Mouse (Mus musculus) midbrain, embryonic 11.5 days (tissue): Measurements from ENCODE around the gene Calml3. TPM values are rescaled to one million over a fixed set of nuclear protein-coding genes. Genes with fewer than 3 reads are reported as not detected.

Experiments
- ATAC-seq: fragments of 200-750 bp; cut with Nextera tagmentation; 2 replicates; pipeline ENCODE4 v1.8.0; 2017; ENCODE audit warnings: moderate TSS enrichment, moderate library complexity; ENCODE audit not compliant: low FRiP score
- DNase-seq: peaks from one replicate; pipeline ENCODE4 v3.0.0; 2015; ENCODE audit warnings: low spot score; ENCODE audit errors: missing footprints
- H3K27ac ChIP-seq: fragments of 300-500 bp; sonication (generic); 2 replicates; pipeline ENCODE4 v1.5.1; 2014; ENCODE audit warnings: low read depth, low read length
- H3K27me3 ChIP-seq: fragments of 300-500 bp; sonication (generic); 2 replicates; pipeline ENCODE4 v1.6.1; 2014; ENCODE audit warnings: mild to moderate bottlenecking, low read length, moderate library complexity, mixed read lengths; ENCODE audit not compliant: control insufficient read depth, insufficient read depth
- H3K36me3 ChIP-seq: fragments of 300-500 bp; sonication (generic); 2 replicates; pipeline ENCODE4 v1.6.1; 2014; ENCODE audit warnings: mild to moderate bottlenecking, low read length, moderate library complexity, mixed read lengths; ENCODE audit not compliant: control insufficient read depth, insufficient read depth
- H3K4me1 ChIP-seq: fragments of 300-500 bp; sonication (generic); 2 replicates; pipeline ENCODE4 v1.6.1; 2014; ENCODE audit warnings: low read length; ENCODE audit not compliant: control insufficient read depth, insufficient read depth
- H3K4me2 ChIP-seq: fragments of 300-500 bp; sonication (generic); 2 replicates; pipeline ENCODE4 v1.6.1; 2014; ENCODE audit warnings: mild to moderate bottlenecking, moderate library complexity
- H3K4me3 ChIP-seq: fragments of 300-500 bp; sonication (generic); 2 replicates; pipeline ENCODE4 v1.5.1; 2014; ENCODE audit warnings: low read depth, low read length
- H3K9ac ChIP-seq: fragments of 300-500 bp; sonication (generic); 2 replicates; pipeline ENCODE4 v1.6.1; 2014; ENCODE audit warnings: low read length
- H3K9me3 ChIP-seq: fragments of 300-500 bp; sonication (generic); 2 replicates; pipeline ENCODE4 v1.6.1; 2016; ENCODE audit warnings: low read length; ENCODE audit not compliant: control insufficient read depth
- WGBS: fragments of 180-500 bp; shearing (Covaris S2); extraction: QIAGEN DNeasy Blood & Tissue Kit; methylation state at CpG from one replicate; pipeline ENCODE4 v1.1.7; 2014; 5-methylcytosine and 5-hydroxymethylcytosine counted together
- polyA plus RNA-seq: library from polyadenylated mRNA; unstranded; fragments of >200 nt; fragmentation: Nextera tagmentation; extraction: Ambion mirVana; gene quantifications from 2 replicates; pipeline ENCODE4 v1.2.1, GENCODE M21; 2014

Calml3 gene
- polyA plus RNA-seq, 1 experiment from 2014 or later: not detected

DNA sequence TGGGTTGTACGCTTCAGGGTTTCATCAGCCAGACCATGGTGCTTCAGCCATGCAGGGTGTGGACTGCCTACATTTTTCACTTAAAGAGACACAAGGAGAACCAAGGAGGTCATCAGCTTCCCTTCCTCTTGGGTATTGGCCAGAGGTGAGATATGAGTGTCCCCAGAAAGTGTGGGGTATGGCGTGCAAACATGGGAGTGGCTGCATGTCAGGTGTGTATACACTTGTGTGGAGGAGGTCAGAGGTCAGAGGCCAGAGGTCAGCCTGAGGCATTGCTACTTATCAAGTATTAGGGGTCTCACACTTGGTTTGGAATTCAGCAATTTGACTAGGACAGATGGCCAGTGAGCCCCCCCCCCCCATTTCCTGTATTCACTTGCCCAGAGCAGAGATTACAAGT, 15.5 kb downstream of the Calml3 start:
- Histone ChIP-seq H3K27ac (no peak overlapping the region), H3K4me2 (no peak overlapping the region), H3K27me3 (no peaks in the 10 kb centered on the region), H3K36me3 (no peaks in the 10 kb centered on the region), H3K4me3 (no peak overlapping the region), H3K9ac (no peak overlapping the region), H3K4me1 (no peaks in the 10 kb centered on the region), H3K9me3 (no peaks in the 10 kb centered on the region)
- DNase-seq (no peak), ATAC-seq (no peak)
- WGBS: 89% methylated on average over 2 of the region's 2 CpGs

DNA sequence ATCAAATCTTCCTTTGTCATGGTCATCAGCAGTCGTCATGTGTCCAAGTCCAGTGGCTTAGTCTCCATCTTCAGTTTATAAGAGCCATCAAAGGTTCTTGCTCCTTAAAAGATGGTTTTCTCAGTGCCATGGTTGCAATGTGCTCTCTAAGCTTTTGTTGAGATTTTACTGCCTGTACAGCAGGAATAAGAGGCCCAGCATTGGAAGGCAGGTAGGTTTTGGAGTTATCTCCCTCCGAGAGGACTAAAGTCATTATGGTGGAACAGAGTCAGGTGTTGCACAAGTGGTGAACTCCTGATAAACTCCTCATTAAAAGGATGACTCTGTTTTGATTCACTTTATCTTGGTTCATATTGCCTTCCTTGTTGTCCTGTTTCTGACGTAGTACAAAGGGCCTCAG, 16.5 kb downstream of the Calml3 start:
- no peak for ATAC-seq
- H3K4me3 ChIP-seq: no peak overlapping the region
- 93% methylated on average over 3 of the region's 3 CpGs for WGBS

DNA sequence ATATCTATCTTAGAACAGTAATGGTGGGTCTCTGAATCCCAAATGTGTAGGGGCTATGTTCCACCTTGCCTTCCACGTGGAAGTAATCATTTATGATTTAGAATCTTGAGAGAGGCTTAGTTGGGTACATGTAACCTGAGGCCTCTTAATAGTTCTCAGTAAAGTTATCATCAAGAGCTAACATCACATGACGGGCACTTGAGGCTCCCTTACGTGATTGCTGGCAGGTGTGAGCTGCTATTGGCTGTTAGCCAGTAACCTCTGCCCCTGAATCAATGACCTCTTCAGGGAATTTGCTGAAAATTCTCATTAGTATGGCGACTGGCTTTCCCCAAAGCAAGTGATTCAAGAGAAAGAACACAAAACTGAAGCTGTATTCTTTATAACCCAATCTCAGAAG, 17.0 kb downstream of the Calml3 start:
- DNase-seq (no peak), ATAC-seq (no peak)
- Histone ChIP-seq H3K27ac (no peak overlapping the region), H3K27me3 (no peaks in the 10 kb centered on the region), H3K36me3 (no peaks in the 10 kb centered on the region), H3K4me1 (no peaks in the 10 kb centered on the region), H3K4me3 (no peak overlapping the region), H3K9me3 (no peaks in the 10 kb centered on the region), H3K9ac (no peak overlapping the region), H3K4me2 (no peak overlapping the region)
- 77% methylated on average over 4 of the region's 4 CpGs for WGBS

More for the DNA sequence above, 16.5 kb downstream of the Calml3 start:
- no peaks in the 10 kb centered on the region for H3K36me3 ChIP-seq
- no peaks in the 10 kb centered on the region for H3K27me3 ChIP-seq
- no peak overlapping the region for H3K27ac ChIP-seq
- no peak overlapping the region for H3K9ac ChIP-seq
- H3K4me2 ChIP-seq: no peak overlapping the region
- DNase-seq: no peak
- H3K9me3 ChIP-seq: no peaks in the 10 kb centered on the region
- no peaks in the 10 kb centered on the region for H3K4me1 ChIP-seq

DNA sequence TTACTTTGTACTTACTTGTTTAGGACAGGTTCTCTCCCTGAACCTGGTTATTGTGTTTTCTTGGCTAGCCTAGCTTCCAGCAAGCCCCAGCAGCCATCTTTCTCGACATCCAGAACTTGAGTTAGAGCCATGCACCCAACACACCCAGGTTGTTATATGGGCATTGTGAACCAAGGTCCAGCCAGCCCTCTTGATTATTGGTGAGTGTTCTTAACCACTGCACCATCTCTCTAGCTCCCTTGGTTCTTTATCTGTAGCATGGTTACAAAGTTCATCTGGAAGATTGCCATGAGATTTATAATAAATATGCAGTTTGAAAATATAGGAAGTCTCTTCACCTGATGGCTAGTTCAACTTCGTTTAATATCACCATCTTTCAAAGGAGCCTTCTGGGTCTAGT, 20.5 kb downstream of the Calml3 start:
- Histone ChIP-seq H3K4me2 (no peak overlapping the region), H3K27me3 (no peaks in the 10 kb centered on the region), H3K9me3 (no peaks in the 10 kb centered on the region), H3K4me3 (no peak overlapping the region), H3K36me3 (no peaks in the 10 kb centered on the region), H3K27ac (no peak overlapping the region), H3K4me1 (no peaks in the 10 kb centered on the region), H3K9ac (no peak overlapping the region)
- no peak for ATAC-seq
- DNase-seq: no peak
- WGBS: 86% methylated on average over 2 of the region's 2 CpGs

DNA sequence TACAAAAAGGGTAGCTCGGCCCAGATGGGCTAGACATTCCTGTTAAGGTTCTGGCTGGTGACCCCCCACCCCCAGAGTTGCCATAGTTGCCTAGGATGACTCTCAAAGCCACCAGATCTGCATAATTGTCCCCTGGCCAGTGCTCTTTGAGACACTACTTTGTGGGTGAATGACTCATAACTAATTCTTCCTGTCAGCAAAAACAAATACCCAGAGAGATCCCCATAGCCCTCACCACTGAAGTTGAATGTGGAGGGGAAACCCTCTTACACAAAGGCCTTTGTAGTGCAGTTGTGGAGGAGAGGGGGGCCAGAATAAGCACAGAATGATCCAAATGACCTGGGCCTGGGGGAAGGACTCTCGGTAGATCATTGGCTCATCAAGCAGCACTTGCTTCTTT, 21.6 kb downstream of the Calml3 start:
- Histone ChIP-seq H3K4me3 (no peak overlapping the region), H3K9ac (no peak overlapping the region), H3K36me3 (no peaks in the 10 kb centered on the region), H3K27me3 (no peaks in the 10 kb centered on the region), H3K27ac (no peak overlapping the region), H3K4me1 (no peaks in the 10 kb centered on the region), H3K9me3 (no peaks in the 10 kb centered on the region), H3K4me2 (no peak overlapping the region)
- WGBS: 36% methylated on average over 2 of the region's 2 CpGs
- ATAC-seq (peak; percentile 76), DNase-seq (no peak)

DNA sequence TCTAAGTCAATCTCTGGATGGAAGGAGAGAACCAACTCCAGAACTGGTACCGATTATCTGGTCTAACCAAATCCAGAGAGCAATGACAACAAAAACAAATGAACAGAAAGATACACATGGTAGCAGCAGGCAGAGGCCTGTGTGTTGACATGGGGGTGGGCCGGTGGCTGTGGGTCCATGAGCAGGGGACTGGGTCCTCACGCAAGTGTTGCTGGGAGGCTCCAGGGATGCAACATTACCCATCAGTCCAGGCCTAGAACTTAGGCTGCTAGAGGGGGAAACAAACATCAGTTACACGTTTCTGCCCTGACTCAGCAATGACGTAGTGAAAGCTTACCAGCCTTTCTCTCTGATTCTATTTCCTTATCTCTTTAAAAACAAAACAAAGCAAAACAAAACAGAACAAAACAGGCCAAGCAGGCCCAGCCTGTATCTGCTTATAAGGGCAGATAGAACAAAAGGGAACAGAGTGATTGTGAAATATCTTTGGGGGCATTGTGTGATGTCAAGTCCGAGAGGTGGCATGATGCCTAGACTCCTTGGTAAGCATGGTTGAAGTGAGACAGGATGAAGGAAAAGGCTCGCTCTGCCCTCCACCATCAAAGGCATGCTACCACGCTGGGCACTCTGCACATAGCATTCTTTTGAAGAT, 24.4 kb downstream of the Calml3 start:
- H3K4me3 ChIP-seq: no peak overlapping the region
- H3K4me1 ChIP-seq: no peaks in the 10 kb centered on the region
- ATAC-seq (no peak), DNase-seq (no peak)
- no peak overlapping the region for H3K27ac ChIP-seq
- H3K36me3 ChIP-seq: no peaks in the 10 kb centered on the region
- no peaks in the 10 kb centered on the region for H3K27me3 ChIP-seq
- 85% methylated on average over 8 of the region's 8 CpGs for WGBS
- no peak overlapping the region for H3K4me2 ChIP-seq
- H3K9ac ChIP-seq: no peak overlapping the region
- no peaks in the 10 kb centered on the region for H3K9me3 ChIP-seq

DNA sequence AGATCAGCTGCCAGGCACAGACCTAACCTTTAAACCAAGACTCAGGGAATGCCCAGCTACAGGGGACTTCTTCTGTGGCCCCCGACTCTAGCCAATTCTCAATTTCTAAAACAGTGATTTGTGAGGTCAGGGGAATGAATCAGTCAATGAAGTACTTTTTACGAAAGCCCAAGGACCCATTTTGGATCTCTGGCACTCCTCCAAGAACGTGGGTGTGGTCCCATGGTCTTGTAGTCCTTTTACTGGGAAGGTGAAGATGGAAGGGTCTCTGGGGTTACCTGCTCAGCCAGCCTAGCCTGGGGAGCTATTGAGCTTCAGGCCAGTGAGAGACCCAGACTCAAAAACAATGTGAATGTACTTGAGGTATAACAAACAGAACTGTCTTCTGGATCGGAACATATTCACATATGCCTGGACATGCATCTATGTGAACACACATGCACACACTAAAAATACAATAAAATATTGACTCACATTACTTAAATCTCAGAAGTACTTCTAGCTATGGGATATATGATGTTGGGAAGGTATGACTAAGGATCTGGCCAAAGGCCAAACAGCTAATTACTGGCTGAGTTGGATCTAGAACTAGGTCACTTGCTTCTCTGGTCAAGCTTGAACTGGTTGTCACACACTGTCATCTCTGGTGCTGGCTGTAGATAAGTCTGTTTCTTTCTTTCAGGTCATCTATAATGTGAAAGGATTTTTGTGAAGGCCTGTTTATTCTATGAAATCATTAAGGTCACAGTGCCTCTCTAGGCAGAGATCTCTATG, 25.3 kb downstream of the Calml3 start:
- no peaks in the 10 kb centered on the region for H3K4me1 ChIP-seq
- H3K27ac ChIP-seq: no peak overlapping the region
- H3K36me3 ChIP-seq: no peaks in the 10 kb centered on the region
- H3K27me3 ChIP-seq: no peaks in the 10 kb centered on the region
- DNase-seq (no peak), ATAC-seq (no peak)
- H3K9ac ChIP-seq: no peak overlapping the region
- no peaks in the 10 kb centered on the region for H3K9me3 ChIP-seq
- 86% methylated on average over 4 of the region's 4 CpGs for WGBS
- no peak overlapping the region for H3K4me3 ChIP-seq
- no peak overlapping the region for H3K4me2 ChIP-seq

DNA sequence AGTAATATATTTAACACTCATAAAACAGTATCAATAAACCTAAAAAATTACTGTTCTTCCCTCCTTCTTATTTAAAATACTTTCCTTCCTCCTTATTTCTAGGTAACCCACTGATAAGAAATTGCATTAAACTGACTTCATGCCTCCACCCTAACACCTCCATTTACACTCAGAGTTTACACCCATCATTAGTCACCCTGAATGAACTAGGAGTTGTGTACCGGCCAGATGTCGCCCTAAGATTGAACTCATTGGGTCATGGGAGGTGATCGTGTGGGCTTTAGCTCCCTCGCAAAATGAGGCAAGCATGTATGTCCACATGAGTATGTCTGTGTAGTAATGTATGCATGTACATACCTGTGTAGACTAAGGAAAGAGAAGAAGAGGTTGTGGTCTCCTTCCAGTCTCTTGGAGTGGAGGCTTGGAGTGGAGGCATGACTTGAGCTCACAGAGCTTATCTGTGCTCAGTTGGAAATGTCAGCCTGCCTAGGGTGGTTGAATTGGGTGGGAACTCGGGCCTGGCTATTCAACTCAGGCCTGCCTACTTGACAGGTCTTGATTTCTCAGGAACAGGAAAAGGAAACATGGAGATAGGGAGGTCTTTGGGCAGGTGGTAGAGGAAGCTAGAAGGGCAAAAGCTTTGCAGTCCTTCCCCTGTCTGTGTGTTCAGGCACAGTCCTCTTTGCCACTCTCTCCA, 26.8 kb downstream of the Calml3 start:
- DNase-seq (no peak), ATAC-seq (no peak)
- 86% methylated on average over 5 of the region's 5 CpGs for WGBS

DNA sequence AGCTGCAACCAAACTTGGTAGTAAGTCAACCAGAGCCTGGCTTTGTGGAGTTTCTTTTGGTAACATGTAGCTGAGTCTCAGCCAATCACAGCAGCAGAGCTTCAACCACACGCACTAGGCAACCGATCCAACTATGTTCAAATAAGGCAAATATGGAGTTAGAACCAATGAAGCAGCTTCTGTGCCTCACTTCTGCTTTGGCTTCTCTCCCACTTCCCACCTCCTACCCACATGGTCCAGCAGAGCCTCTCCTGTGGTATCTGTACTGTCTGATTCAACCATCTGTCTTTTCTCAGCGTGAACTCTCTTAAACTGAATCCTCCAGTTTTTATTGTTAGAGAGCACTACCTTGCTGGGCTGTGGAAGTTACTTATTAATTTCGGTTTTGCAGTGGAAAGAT, 27.7 kb downstream of the Calml3 start:
- Histone ChIP-seq H3K9ac (no peak overlapping the region), H3K9me3 (no peaks in the 10 kb centered on the region), H3K27me3 (no peaks in the 10 kb centered on the region), H3K4me2 (no peak overlapping the region), H3K36me3 (no peaks in the 10 kb centered on the region), H3K27ac (no peak overlapping the region), H3K4me1 (no peaks in the 10 kb centered on the region), H3K4me3 (no peak overlapping the region)
- no peak for DNase-seq
- ATAC-seq: no peak
- WGBS: 92% methylated on average over 4 of the region's 4 CpGs

More for the DNA sequence above, 26.8 kb downstream of the Calml3 start:
- H3K36me3 ChIP-seq: no peaks in the 10 kb centered on the region
- no peaks in the 10 kb centered on the region for H3K9me3 ChIP-seq
- no peaks in the 10 kb centered on the region for H3K27me3 ChIP-seq
- H3K4me3 ChIP-seq: no peak overlapping the region
- no peak overlapping the region for H3K4me2 ChIP-seq
- H3K9ac ChIP-seq: no peak overlapping the region
- no peaks in the 10 kb centered on the region for H3K4me1 ChIP-seq
- H3K27ac ChIP-seq: no peak overlapping the region
